Mouse (Mus musculus) embryonic facial prominence, embryonic 10.5 days (tissue): ENCODE results near the gene Rpl27a. TPM values are rescaled to one million over a fixed set of nuclear protein-coding genes. Genes with fewer than 3 reads are reported as not detected.

Experiments used
- microRNA-seq: library from miRNA; unstranded; fragments of <30 nt; microRNA quantifications from one replicate; pipeline ENCODE4, GENCODE M21; 2017
- polyA plus RNA-seq: library from polyadenylated mRNA; unstranded; fragments of >200 nt; fragmentation: Nextera tagmentation; extraction: Ambion mirVana; gene quantifications from 2 replicates; pipeline ENCODE4 v1.2.1, GENCODE M21; 2016

The Rpl27a gene
- polyA plus RNA-seq, 1 experiment from 2014 or later, result 132 TPM

Small RNAs within 50 kb of the gene (microRNA-seq; reads per million reads assigned to microRNA genes)
- gene Gm47284, result not detected

Other genes starting within 250 kb of the Rpl27a start
- 2.3 and 2.8 TPM in 2 replicates for gene Stk33, start 80.1 kb upstream of the Rpl27a start, polyA plus RNA-seq
- 0.15 and 0.22 TPM in 2 replicates for gene Trim66, start 11.0 kb upstream of the Rpl27a start, polyA plus RNA-seq
- gene St5, start 184.5 kb downstream of the Rpl27a start, polyA plus RNA-seq, result 41.7 and 46.4 TPM in 2 replicates
- 24.4 and 24.8 TPM in 2 replicates for gene Akip1, start 184.5 kb downstream of the Rpl27a start, polyA plus RNA-seq
- 0.17 TPM in 1 of 2 replicates, not detected in the other for gene BC051019, start 204.7 kb downstream of the Rpl27a start, polyA plus RNA-seq
- not detected in 2 replicates for gene Ascl3, start 212.6 kb downstream of the Rpl27a start, polyA plus RNA-seq
- gene Tmem9b, start 233.7 kb downstream of the Rpl27a start, polyA plus RNA-seq, result 26.2 and 27.5 TPM in 2 replicates